Mouse (Mus musculus) adipose tissue, adult 10 weeks (tissue): Measurements from ENCODE around the gene Olfr944. TPM values are rescaled to one million over a fixed set of nuclear protein-coding genes. Genes with fewer than 3 reads are reported as not detected.

ENCODE experiments used
- polyA plus RNA-seq: library from polyadenylated mRNA; stranded (reverse); fragments of 350-450 nt; fragmentation: Illumina TruSeq; extraction: RNeasy Lipid Tissue Mini Kit (QIAGEN cat#74804); gene quantifications from one replicate; pipeline ENCODE4 v1.2.3, GENCODE M21; 2014; ENCODE audit warnings: low read depth, low replicate concordance

Olfr944 gene
- polyA plus RNA-seq = not detected

GRCm38 (mm10) chr9:39201620-39202019 is at the start of gene Olfr944:
Gene Olfr944 (plus strand): TSS chr9:39201920.

GRCm38 (mm10) chr9:39166004-39166403 is 35.7 kb upstream of the Olfr944 start, which contains the start of gene Olfr943:
Gene Olfr943 (plus strand): TSS chr9:39166304.

GRCm38 (mm10) chr9:39249894-39250293 is 48.2 kb downstream of the Olfr944 start, which contains the start of gene Olfr1537:
Gene Olfr1537 (minus strand): TSS chr9:39249994.

Other genes starting within 250 kb of the Olfr944 start
- gene Olfr933, start 229.6 kb upstream of the Olfr944 start, polyA plus RNA-seq = not detected
- not detected for gene Olfr934, start 213.6 kb upstream of the Olfr944 start, polyA plus RNA-seq
- gene Olfr935, start 202.2 kb upstream of the Olfr944 start, polyA plus RNA-seq = not detected
- not detected for gene Olfr146, start 178.5 kb upstream of the Olfr944 start, polyA plus RNA-seq
- gene Olfr937, start 137.0 kb upstream of the Olfr944 start, polyA plus RNA-seq = not detected
- gene Olfr938, start 123.0 kb upstream of the Olfr944 start, polyA plus RNA-seq = not detected
- gene Olfr27, start 73.8 kb upstream of the Olfr944 start, polyA plus RNA-seq = not detected
- not detected for gene Olfr943, start 35.6 kb upstream of the Olfr944 start, polyA plus RNA-seq
- gene Olfr1537, start 48.1 kb downstream of the Olfr944 start, polyA plus RNA-seq = not detected
- not detected for gene Olfr945, start 74.9 kb downstream of the Olfr944 start, polyA plus RNA-seq
- not detected for gene Olfr948, start 124.1 kb downstream of the Olfr944 start, polyA plus RNA-seq
- gene Olfr951, start 185.5 kb downstream of the Olfr944 start, polyA plus RNA-seq = not detected
- gene Olfr952, start 225.2 kb downstream of the Olfr944 start, polyA plus RNA-seq = not detected